Mouse (Mus musculus): Measurements from ENCODE around the gene Prkar2b. TPM values are rescaled to one million over a fixed set of nuclear protein-coding genes. Genes with fewer than 3 reads are reported as not detected.

The Prkar2b gene
- 40.7 and 54.1 TPM in 2 replicates for polyA plus RNA-seq (2012)

DNA sequence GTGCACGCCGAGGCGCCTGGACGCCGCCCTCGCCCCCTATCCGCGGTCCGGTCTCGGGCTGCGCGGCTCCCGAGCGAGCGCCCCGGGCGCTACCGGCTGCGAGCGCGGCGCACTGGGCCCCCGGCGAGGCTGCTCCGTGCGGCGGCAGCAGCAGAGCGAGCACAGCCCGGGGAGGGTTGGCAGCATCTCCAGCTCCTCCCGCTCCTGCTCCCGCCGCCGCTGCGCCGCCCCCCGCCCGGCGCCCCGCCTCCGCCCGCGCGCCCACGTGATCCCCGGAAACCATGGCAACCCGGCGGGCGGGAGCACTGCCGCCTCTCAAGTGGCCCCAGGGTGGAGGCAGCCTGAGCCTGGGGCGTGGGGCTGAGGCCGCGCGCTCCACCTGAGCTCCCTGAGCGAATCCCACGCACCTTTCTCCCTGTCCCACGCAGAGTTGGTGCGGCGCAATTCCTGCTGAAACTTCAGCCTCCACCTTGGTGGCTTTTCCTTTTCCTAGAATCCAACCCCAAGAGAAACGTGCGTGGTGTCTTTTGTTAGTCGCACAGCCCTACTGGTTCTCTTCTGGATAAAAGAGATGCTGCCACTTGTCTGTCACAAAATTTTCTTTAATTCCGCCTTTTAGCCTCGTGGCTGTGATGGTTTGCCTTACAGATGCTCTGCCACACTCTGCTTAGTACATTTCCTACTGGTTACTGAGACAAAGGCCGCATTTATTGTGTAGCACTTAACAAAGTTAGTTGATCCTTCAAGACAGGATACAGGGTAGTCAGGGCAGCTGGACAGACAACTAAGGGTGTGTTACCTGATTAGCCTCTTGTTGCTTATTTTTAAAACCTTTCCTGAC lies at the start of gene Prkar2b:
Prkar2b (minus strand) TSS at position 207 of the 841 bp plus-strand sequence.

DNA sequence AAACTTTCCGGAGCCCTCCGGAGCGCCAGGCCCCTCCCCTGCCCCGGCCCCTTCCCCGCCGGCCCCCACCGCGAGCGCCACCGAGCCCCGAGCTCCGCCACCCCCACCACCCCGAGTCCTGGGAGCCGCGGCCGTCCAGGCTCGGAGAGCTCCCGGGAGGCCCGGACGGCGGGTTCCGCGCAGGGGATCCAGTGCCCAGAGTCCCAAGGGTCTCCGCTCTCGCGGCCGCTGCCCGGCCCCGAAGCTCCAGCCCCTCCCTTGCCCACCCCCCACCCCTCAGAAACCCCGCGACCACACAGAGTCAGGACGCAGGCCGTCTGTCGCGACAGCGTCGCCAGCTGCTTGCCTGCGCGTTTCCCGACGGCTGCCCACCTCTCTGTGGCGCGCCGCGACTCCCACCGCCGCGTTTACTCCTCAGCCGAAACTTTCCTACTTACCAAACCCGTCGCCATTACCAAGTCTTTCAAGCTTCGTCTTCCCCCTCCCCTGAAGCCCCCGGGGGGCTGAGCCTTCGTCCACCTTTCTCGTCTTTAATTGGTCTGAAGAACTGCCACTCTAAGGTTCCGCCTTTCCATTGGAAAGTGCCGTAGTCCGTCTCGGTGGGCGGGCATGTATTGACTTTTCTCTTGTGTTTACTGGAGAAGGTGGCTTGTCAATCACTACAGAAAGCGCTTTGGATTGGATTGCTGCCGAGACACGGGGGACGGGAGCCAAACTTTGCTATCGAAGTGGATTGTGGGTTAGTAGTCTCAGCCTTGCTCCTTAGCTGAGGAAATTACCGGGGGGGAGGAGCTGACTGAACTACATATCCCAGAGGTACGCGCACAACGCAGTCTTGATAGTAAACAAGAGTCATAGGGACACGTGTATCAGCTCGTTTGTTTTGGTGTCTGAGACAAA lies 111.1 kb downstream of the Prkar2b start, which contains the start of gene Hbp1:
Hbp1 (minus strand) TSS at position 777 of the 900 bp plus-strand sequence.

Other genes with a start within 250 kb of the Prkar2b start
- gene Hbp1, start 110.8 kb downstream of the Prkar2b start, polyA plus RNA-seq (2012), result 5.4 and 5.5 TPM in 2 replicates
- 3.7 and 4.4 TPM in 2 replicates for gene Pik3cg, start 147.4 kb upstream of the Prkar2b start, polyA plus RNA-seq (2012)

All from megakaryocyte-erythroid progenitor cell, adult 5 weeks (primary cell).